12 mouse cellular contexts compared by ENCODE assay signal in the genomic region with DNA sequence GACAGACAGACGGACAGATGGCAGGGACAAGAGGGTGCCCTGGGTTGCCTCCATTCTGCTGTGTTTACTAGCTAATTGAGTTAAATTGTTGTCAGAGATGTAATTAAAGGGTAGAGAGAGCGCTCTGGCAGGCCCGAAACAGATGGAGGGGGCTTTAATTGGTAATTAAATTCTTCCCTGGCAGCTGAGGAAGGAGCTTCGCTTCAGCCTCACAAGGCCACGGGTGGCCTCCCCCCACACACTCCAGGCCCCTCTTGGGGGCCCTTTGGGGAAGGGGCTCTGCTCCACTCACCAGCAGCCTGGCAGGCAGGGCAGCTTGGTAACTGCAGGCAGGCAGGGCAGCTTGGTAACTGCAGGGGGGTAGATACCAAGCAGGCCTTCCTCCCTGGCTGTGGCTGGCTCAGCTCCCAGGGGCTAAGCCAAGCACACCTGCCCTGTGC. TPM values are rescaled to one million over a fixed set of nuclear protein-coding genes. Genes with fewer than 3 reads are reported as not detected.
DNase-seq lines count a peak whose midpoint lies in the region; ATAC-seq lines count a peak whose summit lies in the region.
"Had no signal": no experiment of that assay in that cellular context is flagged by ENCODE, and none has a peak within 500 bp of the region (broad histone marks: within the 10 kb centered on the region; RNA-seq: fewer than 3 reads in every experiment).

No protein-coding gene starts in this region.

- peak; percentile 73 for DNase-seq in MN1 (ENCODE audit: low spot score)
- DNase-seq in embryonic facial prominence, embryonic 10.5 days (ENCODE audit: low spot score) = no peak
- DNase-seq in hindbrain, embryonic 11.5 days (ENCODE audit: low spot score) = peak; percentile 53
- DNase-seq in midbrain, embryonic 14.5 days = peak; percentile 74
- no peak for DNase-seq in gastrocnemius, postnatal 36 days
- DNase-seq in Muller cell, postnatal 12 days (ENCODE audit: inconsistent ontology term) = no peak
- no peak for DNase-seq in B cell, adult 2 months
- DNase-seq: gastrocnemius, postnatal 14 days; heart, postnatal 36 days; lung, postnatal 14 days; right cerebral cortex, postnatal 4 days had no signal

- H3K9ac ChIP-seq in hindbrain, embryonic 11.5 days (ENCODE audit: low read depth, low read length) = no peak overlapping the region
- H3K9ac ChIP-seq in midbrain, embryonic 14.5 days (replicated peaks; ENCODE audit: low read length) = peak overlapping the region; percentile 27
- H3K9ac ChIP-seq: embryonic facial prominence, embryonic 15.5 days had no signal

- peak overlapping the region; percentile 87 for H3K27ac ChIP-seq in embryonic facial prominence, embryonic 10.5 days (replicated peaks)
- peak overlapping the region; percentile 90 for H3K27ac ChIP-seq in hindbrain, embryonic 11.5 days (ENCODE audit: low read depth, low read length)
- H3K27ac ChIP-seq in midbrain, embryonic 14.5 days (replicated peaks; ENCODE audit: low read depth, low read length) = peak overlapping the region; percentile 85
- H3K27ac ChIP-seq: embryonic facial prominence, embryonic 15.5 days had no signal

- no peaks in the 10 kb centered on the region for H3K9me3 ChIP-seq in embryonic facial prominence, embryonic 10.5 days
- H3K9me3 ChIP-seq in hindbrain, embryonic 11.5 days (ENCODE audit: control insufficient read depth, low read length) = no peaks in the 10 kb centered on the region
- no peaks in the 10 kb centered on the region for H3K9me3 ChIP-seq in midbrain, embryonic 14.5 days (ENCODE audit: control insufficient read depth, low read length)
- H3K9me3 ChIP-seq: embryonic facial prominence, embryonic 15.5 days had no signal

- no peaks in the 10 kb centered on the region for H3K36me3 ChIP-seq in embryonic facial prominence, embryonic 10.5 days (replicated peaks)
- H3K36me3 ChIP-seq in hindbrain, embryonic 11.5 days (ENCODE audit: control insufficient read depth, insufficient read depth, low read length) = no peaks in the 10 kb centered on the region
- H3K36me3 ChIP-seq in midbrain, embryonic 14.5 days (ENCODE audit: control insufficient read depth, insufficient read depth, low read length) = no peaks in the 10 kb centered on the region
- H3K36me3 ChIP-seq: embryonic facial prominence, embryonic 15.5 days had no signal

- peak overlapping the region; percentile 34; the same call in 1 of the 2 replicates for H3K4me3 ChIP-seq in embryonic facial prominence, embryonic 10.5 days
- H3K4me3 ChIP-seq in hindbrain, embryonic 11.5 days (ENCODE audit: low read depth, low read length) = no peak overlapping the region
- no peak overlapping the region for H3K4me3 ChIP-seq in midbrain, embryonic 14.5 days (replicated peaks; ENCODE audit: low read depth, low read length)
- H3K4me3 ChIP-seq: embryonic facial prominence, embryonic 15.5 days had no signal

- H3K4me1 ChIP-seq in embryonic facial prominence, embryonic 10.5 days = peaks cover 46% of the 10 kb centered on the region
- H3K4me1 ChIP-seq in hindbrain, embryonic 11.5 days (replicated peaks; ENCODE audit: control insufficient read depth, insufficient read depth, low read length) = peaks cover 2% of the 10 kb centered on the region; the same call in 1 of the 2 replicates
- peaks cover 24% of the 10 kb centered on the region for H3K4me1 ChIP-seq in midbrain, embryonic 14.5 days (ENCODE audit: control insufficient read depth, insufficient read depth, low read length)

- intact Hi-C loops in gastrocnemius, postnatal 36 days (cut with DNase I) = no loop called here

- no peaks in the 10 kb centered on the region for H3K27me3 ChIP-seq in embryonic facial prominence, embryonic 10.5 days (replicated peaks; ENCODE audit: low read depth, poor library complexity, severe bottlenecking)
- no peaks in the 10 kb centered on the region for H3K27me3 ChIP-seq in hindbrain, embryonic 11.5 days (ENCODE audit: control insufficient read depth, insufficient read depth, low read length)
- H3K27me3 ChIP-seq in midbrain, embryonic 14.5 days (ENCODE audit: control insufficient read depth, insufficient read depth, low read length) = no peaks in the 10 kb centered on the region
- H3K27me3 ChIP-seq: embryonic facial prominence, embryonic 15.5 days had no signal

- H3K4me2 ChIP-seq in hindbrain, embryonic 11.5 days (replicated peaks; ENCODE audit: low read depth, low read length) = no peak overlapping the region
- H3K4me2 ChIP-seq in midbrain, embryonic 14.5 days (ENCODE audit: low read length) = no peak overlapping the region
- H3K4me2 ChIP-seq: embryonic facial prominence, embryonic 15.5 days had no signal

- WGBS in embryonic facial prominence, embryonic 10.5 days = 17% methylated on average over 5 of the region's 5 CpGs
- WGBS in hindbrain, embryonic 11.5 days = 26% methylated on average over 5 of the region's 5 CpGs
- 9% methylated on average over 5 of the region's 5 CpGs for WGBS in midbrain, embryonic 14.5 days

- peak; percentile 77 for ATAC-seq in hindbrain, embryonic 11.5 days (ENCODE audit: low FRiP score)
- ATAC-seq in midbrain, embryonic 14.5 days (ENCODE audit: low FRiP score, low TSS enrichment) = peak; percentile 84

RNA-seq across cellular contexts. Expression of gene Cdk5rap3, which starts 30.4 kb away (rescaled TPM):
- 90.1 and 99.9 TPM in 2 replicates for polyA plus RNA-seq in embryonic facial prominence, embryonic 10.5 days (2016; fragmentation: Nextera tagmentation; extraction: Ambion mirVana)
- polyA plus RNA-seq in hindbrain, embryonic 11.5 days (2014; fragmentation: Nextera tagmentation; extraction: Ambion mirVana) = 95.5 and 98.2 TPM in 2 replicates
- polyA plus RNA-seq in midbrain, embryonic 14.5 days (2014; fragmentation: Nextera tagmentation; extraction: Ambion mirVana) = 85.2 and 90.2 TPM in 2 replicates
- 10 to 100 TPM; 21.0 to 25.3 TPM for total RNA-seq in gastrocnemius, postnatal 36 days (2021)

RNA-seq across cellular contexts. Expression of gene Copz2, which starts 36.3 kb away (rescaled TPM):
- 36.2 and 37.4 TPM in 2 replicates for polyA plus RNA-seq in embryonic facial prominence, embryonic 10.5 days (2016; fragmentation: Nextera tagmentation; extraction: Ambion mirVana)
- polyA plus RNA-seq in hindbrain, embryonic 11.5 days (2014; fragmentation: Nextera tagmentation; extraction: Ambion mirVana) = 49.6 and 62.8 TPM in 2 replicates
- polyA plus RNA-seq in midbrain, embryonic 14.5 days (2014; fragmentation: Nextera tagmentation; extraction: Ambion mirVana) = 6.5 and 16.0 TPM in 2 replicates
- 10 to 100 TPM; 23.1 to 23.6 TPM for total RNA-seq in gastrocnemius, postnatal 36 days (2021)

RNA-seq across cellular contexts. Expression of gene Prr15l, which starts 42.0 kb away (rescaled TPM):
- 1.1 and 2.3 TPM in 2 replicates for polyA plus RNA-seq in embryonic facial prominence, embryonic 10.5 days (2016; fragmentation: Nextera tagmentation; extraction: Ambion mirVana)
- 0.82 and 1.1 TPM in 2 replicates for polyA plus RNA-seq in hindbrain, embryonic 11.5 days (2014; fragmentation: Nextera tagmentation; extraction: Ambion mirVana)
- polyA plus RNA-seq in midbrain, embryonic 14.5 days (2014; fragmentation: Nextera tagmentation; extraction: Ambion mirVana) = 0.16 and 0.24 TPM in 2 replicates
- total RNA-seq in gastrocnemius, postnatal 36 days (2021) = not detected
- total RNA-seq: gastrocnemius, postnatal 14 days had no signal

RNA-seq across cellular contexts. Expression of gene Nfe2l1, which starts 56.2 kb away (rescaled TPM):
- polyA plus RNA-seq in embryonic facial prominence, embryonic 10.5 days (2016; fragmentation: Nextera tagmentation; extraction: Ambion mirVana) = 65.4 and 69.9 TPM in 2 replicates
- polyA plus RNA-seq in hindbrain, embryonic 11.5 days (2014; fragmentation: Nextera tagmentation; extraction: Ambion mirVana) = 27.9 and 35.2 TPM in 2 replicates
- 40.1 and 46.3 TPM in 2 replicates for polyA plus RNA-seq in midbrain, embryonic 14.5 days (2014; fragmentation: Nextera tagmentation; extraction: Ambion mirVana)
- 100 to 1,000 TPM; 374 to 411 TPM for total RNA-seq in gastrocnemius, postnatal 36 days (2021)

RNA-seq across cellular contexts. Expression of gene Pnpo, which starts 57.9 kb away (rescaled TPM):
- 32.0 and 34.5 TPM in 2 replicates for polyA plus RNA-seq in embryonic facial prominence, embryonic 10.5 days (2016; fragmentation: Nextera tagmentation; extraction: Ambion mirVana)
- polyA plus RNA-seq in hindbrain, embryonic 11.5 days (2014; fragmentation: Nextera tagmentation; extraction: Ambion mirVana) = 26.0 and 29.5 TPM in 2 replicates
- 18.9 and 20.9 TPM in 2 replicates for polyA plus RNA-seq in midbrain, embryonic 14.5 days (2014; fragmentation: Nextera tagmentation; extraction: Ambion mirVana)
- total RNA-seq in gastrocnemius, postnatal 36 days (2021) = 1 to 10 TPM; 6.6 to 7.5 TPM

Comparison
In these comparisons a context has a peak if more than half of its experiments do, and no peak if none do; other contexts are left out.
1. DNase-seq: peak in MN1 (single experiment), hindbrain, embryonic 11.5 days (single experiment) and midbrain, embryonic 14.5 days (single experiment); none in embryonic facial prominence, embryonic 10.5 days (single experiment), gastrocnemius, postnatal 36 days (0 of 2), Muller cell, postnatal 12 days (single experiment) and B cell, adult 2 months (0 of 2).
2. Peak in every context shown above with its lines, with median percentiles within 50 percentile points of each other: H3K27ac ChIP-seq.